Mouse (Mus musculus) G1E (cell line): ENCODE measurements at regions not wholly inside any gene's neighbourhood (a gene's known extent, or its start where the extent isn't known, plus 50 kb on each side); places are given as distances from the start of the nearest gene placed in this dataset.

Source experiments
- CTCF ChIP-seq: IDR thresholded peaks from 2 replicates; pipeline ENCODE4 v1.5.1; 2012; ENCODE audit warnings: low read depth, low read length, inconsistent platforms, mixed read lengths
- GATA1 ChIP-seq: IDR thresholded peaks from 2 replicates; pipeline ENCODE4 v1.6.1; 2012; ENCODE audit warnings: borderline replicate concordance, low read length, inconsistent platforms, mixed read lengths
- POLR2AphosphoS5 ChIP-seq: IDR thresholded peaks from 2 replicates; pipeline ENCODE4 v1.6.1; 2012; ENCODE audit warnings: low read depth, low read length, inconsistent platforms; ENCODE audit not compliant: insufficient replicate concordance
- TAL1 ChIP-seq: conservative IDR thresholded peaks from 2 replicates; pipeline ENCODE4 v1.6.1; 2012; ENCODE audit warnings: low read depth, low read length, inconsistent platforms, mixed read lengths

DNA sequence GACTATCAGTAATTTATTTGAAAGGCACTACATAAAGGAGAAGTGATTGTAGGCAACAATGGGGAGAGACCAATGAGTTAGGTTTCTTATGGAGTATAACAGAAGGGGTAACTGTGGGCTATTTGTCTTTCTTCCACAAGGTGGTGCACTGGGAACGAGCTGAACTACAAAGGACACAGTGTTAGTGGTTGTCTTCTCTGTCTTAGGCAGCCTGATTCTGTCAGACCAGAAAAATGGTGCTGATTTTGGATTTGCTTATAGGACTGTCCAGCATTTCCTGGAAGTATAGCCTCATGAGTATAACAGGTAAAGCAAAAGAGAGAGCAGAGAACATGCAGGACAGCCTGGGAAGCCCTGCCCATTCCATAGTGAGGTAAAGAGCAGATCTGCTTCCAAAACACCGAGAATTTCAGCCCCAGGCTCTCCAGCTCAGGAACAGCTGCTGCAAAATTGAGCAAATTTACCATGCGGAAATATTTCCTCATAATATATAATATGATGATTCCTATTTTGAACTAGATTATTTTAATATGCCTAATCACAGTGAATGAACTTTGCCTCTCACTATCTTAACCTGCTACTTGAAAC lies 497.8 kb downstream of the Tox3 start:
- TF ChIP-seq CTCF (no peak), GATA1 (no peak), POLR2AphosphoS5 (no peak), TAL1 (no peak)
